ENCODE assay signal across 13 mouse cellular contexts in genomic region chr12:32486246-32486645, GRCm38 (mm10).
A peak's percentile ranks its signal among the peaks of the same experiment; 100 is the strongest.
DNase-seq lines count a peak whose midpoint lies in the region; ATAC-seq and TF ChIP-seq lines count a peak whose summit lies in the region.
"Had no signal": no experiment of that assay in that cellular context is flagged by ENCODE, and none has a peak within 500 bp of the region (broad histone marks: within the 10 kb centered on the region; RNA-seq: fewer than 3 reads in every experiment).

No protein-coding gene starts in this region.

- no peak overlapping the region for H3K9ac ChIP-seq in embryonic facial prominence, embryonic 14.5 days (ENCODE audit: low read depth, low read length)
- no peak overlapping the region for H3K9ac ChIP-seq in limb, embryonic 14.5 days (ENCODE audit: low read depth, low read length, severe bottlenecking)
- no peak overlapping the region for H3K9ac ChIP-seq in liver, postnatal 0 days (replicated peaks)
- H3K9ac ChIP-seq: embryonic facial prominence, embryonic 15.5 days; forebrain, embryonic 12.5 days; limb, embryonic 15.5 days had no signal

- H3K9me3 ChIP-seq in embryonic facial prominence, embryonic 14.5 days (ENCODE audit: control insufficient read depth, low read length), result no peaks in the 10 kb centered on the region
- no peaks in the 10 kb centered on the region for H3K9me3 ChIP-seq in embryonic facial prominence, embryonic 10.5 days
- H3K9me3 ChIP-seq in limb, embryonic 14.5 days (ENCODE audit: control insufficient read depth, low read length), result no peaks in the 10 kb centered on the region
- no peaks in the 10 kb centered on the region for H3K9me3 ChIP-seq in limb, embryonic 10.5 days (replicated peaks)
- no peaks in the 10 kb centered on the region for H3K9me3 ChIP-seq in liver, postnatal 0 days (ENCODE audit: low read length)
- H3K9me3 ChIP-seq: embryonic facial prominence, embryonic 15.5 days; forebrain, embryonic 12.5 days; limb, embryonic 15.5 days had no signal

- no peak overlapping the region for H3K4me3 ChIP-seq in embryonic facial prominence, embryonic 14.5 days (ENCODE audit: low read depth, low read length)
- H3K4me3 ChIP-seq in embryonic facial prominence, embryonic 10.5 days, result no peak overlapping the region
- no peak overlapping the region for H3K4me3 ChIP-seq in limb, embryonic 14.5 days (replicated peaks; ENCODE audit: low read length)
- no peak overlapping the region for H3K4me3 ChIP-seq in limb, embryonic 10.5 days
- H3K4me3 ChIP-seq in liver, postnatal 0 days (ENCODE audit: low read depth, low read length), result no peak overlapping the region
- H3K4me3 ChIP-seq: embryonic facial prominence, embryonic 15.5 days; forebrain, embryonic 12.5 days; layer of hippocampus, adult 2 months; limb, embryonic 15.5 days had no signal

- TF ChIP-seq CTCF in liver, postnatal 0 days (IDR thresholded peaks at IDR 0.05; ENCODE audit: low read depth), result no peak

- H3K27ac ChIP-seq in embryonic facial prominence, embryonic 14.5 days (replicated peaks; ENCODE audit: low read depth, low read length), result no peak overlapping the region
- no peak overlapping the region for H3K27ac ChIP-seq in embryonic facial prominence, embryonic 10.5 days (replicated peaks)
- H3K27ac ChIP-seq in limb, embryonic 14.5 days (replicated peaks; ENCODE audit: low read depth, low read length), result no peak overlapping the region
- H3K27ac ChIP-seq in limb, embryonic 10.5 days, result no peak overlapping the region
- no peak overlapping the region for H3K27ac ChIP-seq in liver, postnatal 0 days (ENCODE audit: low read depth)
- H3K27ac ChIP-seq: embryonic facial prominence, embryonic 15.5 days; forebrain, embryonic 12.5 days; layer of hippocampus, adult 2 months; limb, embryonic 15.5 days had no signal

- WGBS in embryonic facial prominence, embryonic 14.5 days, result 56% methylated on average over 4 of the region's 4 CpGs
- WGBS in embryonic facial prominence, embryonic 10.5 days, result 69% methylated on average over 4 of the region's 4 CpGs
- 60% methylated on average over 4 of the region's 4 CpGs for WGBS in limb, embryonic 14.5 days
- WGBS in limb, embryonic 10.5 days, result 70% methylated on average over 4 of the region's 4 CpGs
- WGBS in liver, postnatal 0 days (ENCODE audit: insufficient replicate concordance), result 35% methylated on average over 4 of the region's 4 CpGs

- no peaks in the 10 kb centered on the region for H3K36me3 ChIP-seq in embryonic facial prominence, embryonic 14.5 days (ENCODE audit: control insufficient read depth, insufficient read depth, low read length)
- no peaks in the 10 kb centered on the region for H3K36me3 ChIP-seq in embryonic facial prominence, embryonic 10.5 days (replicated peaks)
- H3K36me3 ChIP-seq in limb, embryonic 14.5 days (ENCODE audit: control insufficient read depth, insufficient read depth, low read length), result no peaks in the 10 kb centered on the region
- no peaks in the 10 kb centered on the region for H3K36me3 ChIP-seq in limb, embryonic 10.5 days
- no peaks in the 10 kb centered on the region for H3K36me3 ChIP-seq in liver, postnatal 0 days (replicated peaks; ENCODE audit: insufficient read depth, low read length)
- H3K36me3 ChIP-seq: embryonic facial prominence, embryonic 15.5 days; forebrain, embryonic 12.5 days; limb, embryonic 15.5 days had no signal

- no peak for TF ChIP-seq EP300 in liver, postnatal 0 days (IDR thresholded peaks at IDR 0.05; ENCODE audit: low read depth)

- H3K27me3 ChIP-seq in embryonic facial prominence, embryonic 14.5 days (replicated peaks; ENCODE audit: control insufficient read depth, insufficient read depth, low read length), result no peaks in the 10 kb centered on the region
- H3K27me3 ChIP-seq in embryonic facial prominence, embryonic 10.5 days (replicated peaks; ENCODE audit: low read depth, poor library complexity, severe bottlenecking), result no peaks in the 10 kb centered on the region
- H3K27me3 ChIP-seq in limb, embryonic 14.5 days (ENCODE audit: control insufficient read depth, insufficient read depth, low read length), result no peaks in the 10 kb centered on the region
- H3K27me3 ChIP-seq in limb, embryonic 10.5 days (ENCODE audit: low read depth, poor library complexity, severe bottlenecking), result no peaks in the 10 kb centered on the region
- H3K27me3 ChIP-seq in liver, postnatal 0 days (ENCODE audit: insufficient read depth, low read length), result no peaks in the 10 kb centered on the region
- H3K27me3 ChIP-seq: embryonic facial prominence, embryonic 15.5 days; forebrain, embryonic 12.5 days; limb, embryonic 15.5 days had no signal

- peak; percentile 19 for DNase-seq in embryonic facial prominence, embryonic 14.5 days (ENCODE audit: low spot score)
- DNase-seq in embryonic facial prominence, embryonic 10.5 days (ENCODE audit: low spot score), result no peak
- peak; percentile 27 for DNase-seq in limb, embryonic 14.5 days (ENCODE audit: low spot score)
- DNase-seq in limb, embryonic 10.5 days (ENCODE audit: low spot score), result no peak
- DNase-seq in adipocyte (ENCODE audit: low spot score), result peak; percentile 29
- peak; percentile 36 for DNase-seq in kidney, postnatal 14 days
- no peak for DNase-seq in MN1 (ENCODE audit: low spot score)
- no peak for DNase-seq in liver, postnatal 0 days
- DNase-seq: lung, postnatal 4 days had no signal

- no peak for ATAC-seq in embryonic facial prominence, embryonic 14.5 days (ENCODE audit: low read depth)
- ATAC-seq in limb, embryonic 14.5 days (ENCODE audit: low FRiP score, low read depth), result no peak
- no peak for ATAC-seq in liver, postnatal 0 days

- TF ChIP-seq POLR2A in limb, embryonic 14.5 days (IDR thresholded peaks at IDR 0.05; ENCODE audit: borderline replicate concordance, extremely low read depth, insufficient read depth, insufficient read length), result no peak

- no peak overlapping the region for H3K4me2 ChIP-seq in embryonic facial prominence, embryonic 14.5 days (ENCODE audit: low read depth, low read length)
- no peak overlapping the region for H3K4me2 ChIP-seq in limb, embryonic 14.5 days (replicated peaks; ENCODE audit: low read depth, low read length, severe bottlenecking)
- no peak overlapping the region for H3K4me2 ChIP-seq in liver, postnatal 0 days (ENCODE audit: low read depth, low read length)
- H3K4me2 ChIP-seq: embryonic facial prominence, embryonic 15.5 days; forebrain, embryonic 12.5 days; limb, embryonic 15.5 days had no signal

- 0 out of 2 replicates have a peak, but pooled peaks cover 3% of the 10 kb centered on the region for H3K4me1 ChIP-seq in embryonic facial prominence, embryonic 14.5 days (ENCODE audit: control insufficient read depth, insufficient read depth, low read length)
- peaks cover 12% of the 10 kb centered on the region; the same call in 1 of the 2 replicates for H3K4me1 ChIP-seq in embryonic facial prominence, embryonic 10.5 days
- no peaks in the 10 kb centered on the region for H3K4me1 ChIP-seq in limb, embryonic 14.5 days (ENCODE audit: control insufficient read depth, insufficient read depth, low read length)
- 0 out of 2 replicates have a peak, but pooled peaks cover 3% of the 10 kb centered on the region for H3K4me1 ChIP-seq in limb, embryonic 10.5 days
- peaks cover 3% of the 10 kb centered on the region; the same call in 1 of the 2 replicates for H3K4me1 ChIP-seq in liver, postnatal 0 days (ENCODE audit: insufficient read depth)
- H3K4me1 ChIP-seq: embryonic facial prominence, embryonic 15.5 days; forebrain, embryonic 12.5 days; limb, embryonic 15.5 days had no signal

Comparison
In these comparisons a context has a peak if more than half of its experiments do, and no peak if none do; other contexts are left out.
1. DNase-seq: peak in embryonic facial prominence, embryonic 14.5 days (single experiment), limb, embryonic 14.5 days (single experiment), adipocyte (single experiment) and kidney, postnatal 14 days (single experiment); none in embryonic facial prominence, embryonic 10.5 days (single experiment), limb, embryonic 10.5 days (single experiment), MN1 (single experiment) and liver, postnatal 0 days (single experiment).